Mouse (Mus musculus) T-helper 1 cell (primary cell): ENCODE data around the gene Disc1.

Source experiments
- in situ Hi-C: fragments of 300-600 bp; cut with MboI, MseI; formaldehyde crosslinking; loops from one replicate; pipeline ENCODE4 v1.15.1; 2025; ENCODE audit warnings: high pct_unique_total_duplicates

The Disc1 gene

DNA sequence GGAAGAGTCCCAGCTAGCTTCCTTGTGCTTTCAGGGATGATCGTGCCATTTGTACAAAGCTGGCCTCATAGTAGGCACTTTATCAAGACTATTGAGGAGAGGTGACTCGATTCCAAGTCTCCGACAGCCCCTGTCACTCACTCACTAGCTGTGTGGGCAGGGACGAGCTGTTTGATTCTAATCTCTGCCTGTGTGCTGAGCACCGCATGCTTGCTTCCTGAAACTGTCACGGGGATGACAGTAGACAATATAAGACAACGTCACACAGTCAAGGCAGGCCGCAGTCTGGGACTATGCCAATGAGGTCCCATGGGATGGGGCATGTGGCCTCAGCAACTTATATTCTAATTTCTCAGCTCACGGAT is 13.6 kb downstream of the Disc1 start:
- in situ Hi-C loops: no loop called here

DNA sequence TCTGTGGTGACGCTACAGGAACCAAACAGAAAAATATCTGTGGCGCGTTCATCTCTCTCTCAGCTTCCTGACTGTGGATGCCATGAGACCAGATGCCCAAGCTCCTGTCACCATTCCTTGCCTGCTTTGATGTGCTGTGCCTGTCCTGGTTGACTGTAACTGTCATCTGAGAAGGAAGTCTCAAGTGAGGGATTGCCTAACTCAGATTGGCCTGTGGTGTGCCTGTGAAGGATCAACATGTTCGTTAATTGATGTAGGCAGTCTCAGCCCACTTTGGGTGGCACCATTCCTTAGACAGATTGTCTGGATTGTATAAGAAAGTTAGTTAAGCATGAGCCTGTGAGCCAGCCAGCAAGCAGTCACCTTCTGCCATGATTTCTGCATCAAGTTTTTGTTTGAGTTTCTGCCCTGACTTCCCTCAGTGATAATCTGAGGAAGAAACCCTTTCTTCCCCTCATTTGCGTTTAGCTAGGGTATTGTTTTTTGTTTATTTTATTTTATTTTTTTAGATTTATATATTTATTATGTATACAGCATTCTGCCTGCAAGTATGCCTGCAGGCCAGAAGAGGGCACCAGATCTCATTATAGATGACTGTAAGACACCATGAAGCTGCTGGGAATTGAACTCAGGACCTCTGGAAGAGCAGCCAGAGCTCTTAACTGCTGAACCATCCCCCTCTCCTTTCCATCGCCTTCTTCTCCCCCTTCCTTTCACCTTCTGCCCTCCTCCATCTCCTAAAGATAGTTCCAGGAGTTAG is 14.3 kb downstream of the Disc1 start:
- in situ Hi-C loops: no loop called here

DNA sequence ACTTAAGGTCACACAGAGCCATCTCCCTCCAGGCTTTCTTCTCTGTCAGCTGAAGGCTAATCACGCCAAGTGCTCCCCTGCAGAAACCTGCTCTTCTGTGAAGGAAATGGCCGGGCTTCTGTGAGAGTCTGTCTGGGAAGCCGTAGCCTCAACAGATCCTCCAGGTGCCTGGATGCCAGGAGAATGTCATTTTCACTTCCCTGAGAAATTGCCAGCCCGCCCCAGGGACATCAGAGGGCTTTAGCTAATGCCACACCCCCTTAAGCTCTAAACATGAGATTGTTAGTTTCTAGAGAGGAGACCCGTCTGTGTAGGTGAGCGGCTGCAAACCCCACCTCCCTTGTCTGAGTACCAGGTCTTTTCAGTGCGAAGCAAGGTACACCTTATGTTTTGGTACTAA is 15.3 kb downstream of the Disc1 start:
- in situ Hi-C loops: no loop called here

DNA sequence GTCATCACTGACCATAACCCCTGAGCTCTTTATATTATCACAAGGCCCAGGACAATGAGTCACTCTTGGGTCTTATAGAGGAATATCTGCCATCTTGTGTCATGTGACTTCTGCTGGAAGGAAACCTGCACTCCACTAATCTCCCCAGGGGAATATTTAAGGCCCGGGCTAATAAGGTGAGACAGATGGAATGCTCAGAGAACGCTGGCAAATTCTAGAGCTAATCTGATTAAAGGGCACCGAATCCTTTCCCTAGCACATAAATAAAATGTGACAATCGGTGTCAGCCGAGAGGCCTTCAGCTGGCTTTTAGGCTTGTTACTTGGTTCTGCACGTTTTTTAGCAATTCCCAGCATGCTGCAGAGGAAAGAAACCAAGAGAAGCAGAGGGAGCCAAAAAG is 15.7 kb downstream of the Disc1 start:
- in situ Hi-C loops: no loop called here

DNA sequence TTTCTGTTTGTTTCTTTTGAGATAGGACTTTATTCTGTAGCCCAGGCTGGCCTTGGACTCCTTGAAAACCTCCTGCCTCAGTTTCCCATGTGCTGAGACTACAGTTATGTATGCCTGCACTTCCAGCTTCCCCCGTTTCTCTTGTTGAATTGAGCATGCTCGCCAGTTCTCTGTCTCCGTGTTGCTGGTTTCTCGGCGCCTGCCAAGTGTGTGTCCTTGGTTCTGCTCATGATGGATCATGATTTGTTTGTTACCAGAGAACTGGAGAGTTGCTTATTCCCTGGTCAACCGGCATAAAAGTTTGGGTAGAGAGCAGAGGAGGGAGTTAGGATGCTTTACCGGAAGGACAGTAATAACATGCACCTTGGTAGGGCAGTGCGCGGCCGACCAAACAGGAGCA is 20.1 kb downstream of the Disc1 start:
- in situ Hi-C loops: no loop called here

DNA sequence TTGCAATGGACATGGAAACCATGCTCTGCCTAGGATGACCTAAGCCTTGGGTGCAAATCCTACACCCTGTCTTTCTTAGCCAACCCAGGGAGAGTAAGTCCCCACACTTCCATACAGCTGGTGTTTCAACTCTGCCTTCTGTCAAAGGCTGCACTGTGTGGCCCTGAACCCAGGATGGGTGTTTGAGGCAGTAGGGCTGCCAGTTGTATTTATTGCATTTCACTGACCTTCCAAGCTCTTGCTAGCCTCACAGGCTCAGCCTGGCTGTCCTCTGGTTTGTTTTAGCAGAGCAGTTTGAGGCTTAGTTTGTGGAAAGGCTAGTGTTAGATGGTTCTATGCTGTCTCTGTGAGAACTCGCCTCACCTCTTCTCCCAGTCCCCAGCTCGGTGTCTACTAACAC is 20.6 kb downstream of the Disc1 start:
- in situ Hi-C loops: no loop called here

DNA sequence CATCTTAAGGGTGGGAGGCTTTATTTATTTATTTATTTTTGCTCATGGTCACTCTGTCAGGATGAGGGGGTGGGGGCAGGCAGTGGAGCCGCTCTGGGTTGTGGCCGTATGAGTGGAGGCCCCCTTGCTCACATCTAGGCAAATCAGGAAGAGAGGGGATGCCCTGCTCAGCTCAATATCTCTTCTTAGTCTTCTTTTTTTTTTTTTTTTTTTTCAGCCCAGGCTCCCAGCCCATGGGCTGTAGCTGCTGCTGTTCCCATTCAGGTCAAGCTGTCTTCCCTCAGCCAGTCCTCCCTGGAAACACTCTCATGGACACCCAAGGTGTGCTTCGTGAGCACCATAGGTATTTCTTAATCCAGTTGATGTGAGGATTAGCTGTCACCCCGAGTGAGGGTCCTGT is 21.4 kb downstream of the Disc1 start:
- in situ Hi-C loops: no loop called here

DNA sequence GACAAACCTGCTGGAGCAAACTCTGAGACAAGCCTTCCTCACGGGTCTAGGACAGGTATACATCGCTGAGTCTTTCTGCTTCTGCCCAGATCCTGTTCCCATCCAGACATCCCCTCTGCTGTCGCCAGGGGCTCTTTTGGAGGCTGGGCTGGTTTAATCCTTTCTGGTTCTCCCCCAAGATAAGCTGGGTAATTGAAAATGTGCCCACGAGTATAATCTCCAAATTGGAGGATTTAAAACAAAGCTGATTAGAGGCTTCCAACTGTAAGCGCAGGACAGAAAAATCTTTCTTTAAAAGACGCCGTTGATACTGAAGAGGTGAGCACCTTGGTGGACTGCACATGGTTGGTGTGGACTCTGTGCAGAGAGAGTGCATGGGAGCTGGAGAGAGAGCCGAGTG is 23.3 kb downstream of the Disc1 start:
- in situ Hi-C loops: no loop called here

DNA sequence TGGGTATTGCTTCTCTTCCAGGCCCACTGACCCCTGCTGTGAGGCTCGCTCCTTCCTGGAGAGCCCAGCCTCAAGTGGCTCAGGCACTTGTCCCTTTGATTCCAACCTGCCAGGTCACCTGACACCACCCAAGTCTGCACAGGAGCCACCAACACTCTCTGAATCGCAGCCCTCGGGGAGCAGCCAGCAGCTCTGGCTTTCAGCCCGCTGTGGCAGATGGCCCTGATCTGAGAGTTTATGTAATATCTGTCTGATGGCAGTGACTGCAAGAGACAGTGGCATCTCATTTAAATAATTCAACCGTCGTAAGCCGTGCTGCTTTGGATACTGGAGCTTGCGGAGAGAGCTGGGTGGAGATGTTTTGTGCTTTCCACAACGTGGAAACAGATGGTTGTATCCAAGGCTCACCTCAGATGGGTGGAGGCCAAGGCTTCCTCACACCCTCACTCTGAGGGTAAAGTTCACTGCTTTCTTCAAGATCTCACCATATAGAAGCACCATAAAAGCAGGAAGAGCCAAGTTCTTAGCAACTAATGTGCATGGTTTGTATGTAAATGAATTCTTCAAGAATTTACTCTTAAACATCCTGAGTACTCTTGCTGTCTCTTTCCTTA is 24.9 kb downstream of the Disc1 start:
- in situ Hi-C loops: no loop called here

DNA sequence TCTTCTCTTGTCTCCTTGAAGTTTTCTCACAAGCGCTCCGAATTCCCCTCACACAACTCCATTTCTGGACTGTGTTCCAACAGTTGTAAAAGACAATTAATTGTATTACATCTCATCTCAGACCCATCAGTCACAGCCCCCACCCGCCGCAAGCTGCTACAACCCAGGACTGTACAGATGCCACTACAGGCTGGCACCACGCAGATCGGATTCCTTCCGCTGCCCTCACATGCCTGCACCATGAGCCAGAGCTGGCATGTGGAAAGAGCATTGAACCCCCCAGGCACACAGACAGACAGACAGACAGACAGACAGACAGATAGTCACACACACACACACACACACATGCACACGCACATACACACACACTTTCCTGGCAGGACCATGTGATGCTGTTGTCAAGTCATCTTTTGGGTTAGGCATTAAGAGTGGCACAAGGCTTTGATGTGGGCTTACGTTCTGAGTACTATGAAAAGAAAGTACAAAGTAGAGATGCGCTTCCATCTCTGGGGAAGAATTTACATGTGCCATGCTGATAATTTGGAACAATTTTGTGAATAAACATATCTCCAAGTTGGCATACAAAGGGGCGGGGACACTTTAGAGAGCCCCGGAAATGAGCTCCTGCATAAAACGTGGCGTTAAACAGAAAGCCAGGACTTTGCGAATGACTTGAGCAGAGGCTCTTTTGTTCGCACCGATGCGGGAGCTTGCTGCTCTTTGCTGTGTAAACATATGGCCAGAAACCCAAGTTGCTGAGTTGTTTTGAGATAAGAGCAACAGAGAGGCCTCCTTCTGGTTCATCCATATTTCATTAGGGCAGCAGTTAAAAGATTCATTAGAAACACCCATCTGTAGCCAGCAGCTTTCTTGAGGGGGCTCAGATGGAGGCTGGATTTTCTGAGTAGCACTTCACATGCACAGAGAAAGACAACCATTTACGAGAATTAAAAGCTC is 26.7 kb downstream of the Disc1 start:
- in situ Hi-C loops: no loop called here

DNA sequence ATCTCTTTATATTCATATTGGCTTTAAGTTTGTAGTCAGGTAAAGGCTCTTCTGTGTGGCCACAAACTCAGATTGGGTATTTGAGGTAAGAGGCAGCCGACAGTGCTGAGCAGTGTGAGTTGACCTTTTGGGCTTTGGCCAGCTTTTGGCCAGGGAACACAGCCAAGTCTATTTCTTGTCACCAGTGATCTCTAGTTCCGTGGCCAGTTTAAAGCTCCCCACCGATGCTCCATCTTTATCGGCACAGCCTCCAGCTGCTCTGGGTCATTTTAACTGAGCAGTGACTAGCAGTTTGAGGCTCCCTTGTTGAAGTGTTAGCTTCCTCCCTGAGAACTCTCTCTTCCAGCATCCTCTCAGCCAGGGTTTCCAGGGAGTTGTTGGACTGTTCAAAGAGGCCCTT is 29.8 kb downstream of the Disc1 start:
- in situ Hi-C loops: no loop called here

DNA sequence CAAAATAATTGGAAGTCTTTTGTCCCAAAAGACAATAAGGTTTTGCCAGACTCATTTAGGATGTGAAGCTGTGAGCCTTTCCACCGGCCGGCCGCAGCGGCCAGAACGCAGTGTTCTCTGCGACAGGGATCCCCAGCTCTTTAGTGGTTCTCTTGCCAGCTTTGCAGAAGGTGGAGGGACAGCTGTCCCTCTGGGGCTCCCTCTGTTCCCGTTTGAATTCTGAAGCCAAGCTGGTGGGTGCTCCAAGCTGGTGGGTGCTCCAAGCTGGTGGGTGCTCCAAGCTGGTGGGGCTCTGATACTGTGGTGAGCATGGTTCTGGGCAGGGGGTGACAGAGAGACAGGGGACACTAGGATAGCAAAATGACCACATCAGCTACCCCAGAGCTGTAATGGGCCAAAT is 30.5 kb downstream of the Disc1 start:
- in situ Hi-C loops: no loop called here

DNA sequence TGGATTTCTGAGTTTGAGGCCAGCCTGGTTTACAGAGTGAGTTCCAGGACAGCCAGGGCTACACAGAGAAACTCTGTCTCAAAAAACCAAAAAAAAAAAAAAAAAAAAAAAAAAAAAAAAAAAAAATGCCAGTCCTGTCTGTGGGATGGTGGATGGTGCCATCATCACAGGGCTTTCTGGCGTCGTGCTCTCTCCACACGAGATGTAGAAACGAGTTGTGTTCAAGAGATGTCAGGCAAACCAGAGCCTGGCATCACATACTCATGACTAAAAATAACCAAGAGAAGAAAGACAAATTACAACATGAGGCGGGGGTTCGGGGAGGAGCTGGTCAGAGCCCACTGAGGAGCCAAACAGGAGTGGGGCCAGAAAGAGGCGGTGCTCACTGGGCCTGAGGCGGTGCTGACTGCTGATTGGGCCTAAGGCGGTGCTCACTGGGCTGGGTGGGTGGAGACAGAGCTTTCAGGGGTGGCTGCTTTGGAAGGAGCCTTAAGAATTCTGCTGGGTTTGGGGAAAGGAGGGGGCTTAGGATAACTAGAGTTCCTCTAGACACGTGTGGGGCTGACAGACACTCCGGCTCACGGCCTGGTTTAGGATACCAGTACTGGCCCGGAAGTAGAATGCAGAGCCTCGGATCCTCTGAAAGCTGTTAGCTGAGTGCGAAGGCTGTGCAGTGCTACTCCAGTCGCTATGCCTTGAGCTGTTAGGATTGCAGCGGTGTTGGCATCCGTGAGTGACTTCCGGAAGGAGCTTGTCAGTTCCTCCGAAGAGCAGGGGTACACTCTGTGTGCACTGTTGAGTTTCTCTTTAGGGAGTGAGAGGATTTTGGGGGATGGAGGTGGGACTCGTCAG is 37.1 kb downstream of the Disc1 start:
- in situ Hi-C loops: no loop called here

DNA sequence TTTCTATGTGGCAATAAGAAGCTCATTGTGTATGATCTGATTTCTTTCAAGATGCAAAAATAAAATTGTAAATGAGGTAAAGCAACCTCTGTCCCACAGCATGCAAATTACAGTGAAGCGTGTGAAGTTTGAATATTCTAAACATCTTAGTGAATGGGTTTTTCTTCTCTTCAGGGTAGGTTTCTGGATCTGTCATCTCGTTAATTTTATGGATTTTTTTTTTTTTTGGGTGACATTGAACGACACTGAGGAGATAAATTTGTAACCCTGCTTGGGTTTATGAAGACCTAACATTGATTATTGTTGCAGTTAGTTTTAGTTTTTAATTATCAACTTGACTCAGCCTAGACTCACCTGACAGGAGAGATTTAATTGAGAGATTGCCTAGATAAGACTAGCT is 43.1 kb downstream of the Disc1 start:
- in situ Hi-C loops: no loop called here

DNA sequence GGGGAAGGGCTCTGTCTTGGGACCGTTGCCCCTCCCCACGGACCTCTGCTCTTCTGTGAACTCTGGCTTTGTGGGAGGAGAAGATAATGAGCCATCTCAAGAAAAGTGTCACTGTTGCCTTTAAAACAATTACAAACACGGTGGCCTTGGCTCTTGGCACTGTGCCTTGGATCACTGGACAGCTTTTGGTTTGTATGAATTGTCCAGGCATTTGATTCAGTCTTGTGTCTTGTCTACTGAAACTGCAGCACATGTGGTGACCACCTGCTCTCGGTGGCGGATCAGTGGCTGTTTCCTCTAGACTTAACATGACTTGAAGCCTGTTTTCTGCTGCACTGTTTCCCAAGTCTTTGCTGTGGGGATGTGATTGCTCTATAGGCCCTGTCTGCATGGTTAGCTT is 44.1 kb downstream of the Disc1 start:
- in situ Hi-C loops: no loop called here

DNA sequence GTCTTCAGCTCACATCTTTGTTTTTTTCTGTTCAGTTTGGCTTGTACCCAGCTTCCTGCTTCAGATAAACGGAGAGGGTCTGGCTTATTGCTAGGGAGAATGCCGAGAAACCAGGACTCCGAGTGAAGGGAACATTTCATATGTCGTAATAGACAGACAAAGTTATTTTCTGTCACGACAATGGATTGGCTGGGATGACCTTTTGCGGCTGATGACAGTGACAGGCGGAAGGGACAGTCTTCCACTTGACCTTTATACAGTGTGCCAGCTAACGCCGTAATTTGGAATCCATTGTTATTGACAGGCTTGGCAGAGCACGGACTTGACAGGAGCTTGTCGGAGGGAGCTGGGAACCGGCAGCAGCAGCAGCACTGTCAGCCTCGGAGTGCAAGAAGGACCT is 48.3 kb downstream of the Disc1 start:
- in situ Hi-C loops: no loop called here

DNA sequence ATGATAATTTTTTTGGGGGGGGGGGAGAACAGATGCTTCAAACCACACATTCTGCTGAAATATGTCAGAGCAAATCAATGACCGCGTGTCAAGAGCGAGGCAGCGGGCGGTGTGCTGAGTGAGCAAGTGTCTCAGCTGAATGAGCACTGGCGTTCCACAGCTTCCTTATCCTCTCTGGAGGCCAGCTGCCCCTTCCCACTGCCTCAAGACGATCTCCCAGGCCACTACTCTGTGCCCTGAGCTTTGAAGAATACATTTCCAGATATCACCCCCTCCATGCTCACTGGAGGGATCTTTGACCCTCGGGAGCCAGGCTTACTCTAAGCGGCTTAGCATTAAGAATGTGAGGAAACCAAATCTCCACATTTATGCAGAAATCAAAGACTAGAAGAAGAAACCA is 59.2 kb downstream of the Disc1 start:
- in situ Hi-C loops: no loop called here

DNA sequence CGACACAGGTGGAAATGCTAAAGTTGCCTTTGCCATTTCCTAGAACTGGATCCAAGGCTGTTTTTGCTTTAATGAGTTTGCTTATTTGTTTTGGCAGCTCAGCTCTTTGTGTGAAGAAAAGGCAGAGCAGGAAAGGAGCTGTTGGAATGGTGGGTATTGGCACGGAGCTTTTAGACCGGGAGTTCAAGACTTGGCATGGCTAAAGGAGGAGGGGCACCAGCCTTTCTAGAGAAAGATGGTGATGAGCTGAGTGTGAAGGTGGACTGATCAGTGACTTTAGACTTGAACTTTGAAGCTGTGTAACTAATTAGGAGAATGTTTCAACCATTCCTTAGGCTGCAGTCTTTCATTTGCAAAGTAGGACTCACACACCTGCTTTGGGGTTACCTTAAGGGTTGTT is 59.8 kb downstream of the Disc1 start:
- in situ Hi-C loops: no loop called here

DNA sequence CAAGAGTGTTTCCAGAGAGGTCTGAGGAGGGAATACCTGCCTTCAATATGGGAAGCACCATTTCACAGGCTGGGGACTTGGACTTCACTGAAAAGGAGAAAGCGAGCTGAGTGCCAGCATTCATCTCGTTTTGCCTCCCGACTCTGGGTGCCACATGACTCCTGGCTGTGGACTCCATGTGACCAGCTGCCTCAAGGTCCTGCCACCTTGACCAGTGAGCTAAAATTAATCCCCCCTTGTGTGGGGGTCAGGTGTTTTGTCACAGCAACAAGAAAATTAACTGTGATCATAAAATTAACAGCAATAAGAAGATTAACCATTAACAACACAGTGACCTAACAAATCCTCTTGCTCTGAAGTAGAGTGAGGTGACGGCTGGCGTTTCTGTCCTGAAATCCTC is 61.3 kb downstream of the Disc1 start:
- in situ Hi-C loops: no loop called here

DNA sequence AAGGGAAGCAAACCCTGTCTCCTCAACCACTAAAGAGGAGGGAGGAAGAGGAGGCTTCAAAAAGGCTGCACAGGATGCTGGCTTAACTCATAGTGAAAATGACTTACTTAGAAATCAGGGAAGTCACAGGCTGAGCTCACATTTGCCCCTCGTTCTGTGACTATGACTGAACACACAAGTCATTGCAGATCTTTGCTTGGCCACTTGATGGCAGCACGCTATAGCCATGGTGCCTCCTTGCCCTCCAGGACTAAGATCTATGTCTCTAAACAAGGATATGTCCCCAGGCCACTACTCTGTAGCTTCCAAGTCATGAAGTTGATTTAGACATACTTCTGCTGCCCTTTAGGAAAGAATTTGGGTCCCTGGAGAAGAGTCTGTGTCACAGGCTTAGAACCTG is 62.6 kb downstream of the Disc1 start:
- in situ Hi-C loops: no loop called here

DNA sequence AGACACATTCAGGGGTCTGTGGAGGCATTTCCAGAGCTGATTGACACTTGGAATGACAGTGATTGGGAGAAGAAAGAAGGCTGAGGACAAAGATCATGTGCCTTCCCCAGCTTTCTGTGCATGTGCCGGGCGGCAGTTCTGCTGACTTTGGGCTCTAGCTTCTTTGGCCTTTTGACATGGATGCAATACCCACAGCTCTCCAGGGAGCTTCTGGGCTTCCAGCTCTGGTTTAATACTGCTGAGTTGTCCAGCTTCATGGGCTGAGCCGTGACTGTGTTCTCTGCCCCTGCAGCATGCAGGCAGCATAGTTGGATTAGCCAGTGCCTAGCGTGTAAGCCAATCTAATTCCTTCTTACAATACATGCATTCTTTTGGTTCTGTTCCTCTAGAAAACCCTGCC is 72.5 kb downstream of the Disc1 start:
- in situ Hi-C loops: no loop called here

DNA sequence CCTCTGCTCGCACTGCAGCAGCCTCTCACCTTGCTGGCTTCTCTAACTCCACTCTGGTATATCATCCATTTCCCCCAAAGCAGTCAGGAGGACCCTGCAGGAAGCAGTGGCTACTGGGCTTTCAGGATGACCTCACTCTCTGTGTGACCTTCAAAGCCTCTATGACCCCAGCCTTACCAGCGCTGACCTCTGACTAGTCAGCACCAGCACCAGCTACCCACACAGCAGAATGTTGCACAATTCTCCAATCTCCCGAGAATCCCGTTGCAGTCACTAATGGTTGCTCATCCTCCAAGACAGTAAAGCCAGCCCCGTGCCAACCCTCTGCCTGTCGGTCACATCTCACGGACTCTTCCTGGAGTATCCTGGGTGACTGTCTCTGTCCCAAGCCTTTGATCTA is 73.6 kb downstream of the Disc1 start:
- in situ Hi-C loops: no loop called here
